Mouse (Mus musculus): ENCODE results near the gene Tcirg1. TPM values are rescaled to one million over a fixed set of nuclear protein-coding genes. Genes with fewer than 3 reads are reported as not detected.
A peak's percentile ranks its signal among the peaks of the same experiment; 100 is the strongest.

Gene Tcirg1
- total RNA-seq, 2 experiments from 2014 or later, result 25.9 to 34.5 TPM

- no peak for DNase-seq (ENCODE audit: low spot score in 2 of 2)
These were observed 53.0 kb downstream of the Tcirg1 start for GRCm38 (mm10) chr19:3853891-3854290.

- DNase-seq (ENCODE audit: low spot score in 2 of 2), result no peak
These were observed 53.8 kb downstream of the Tcirg1 start for GRCm38 (mm10) chr19:3853121-3853520.

GRCm38 (mm10) chr19:3851979-3852681, 54.8 kb downstream of the Tcirg1 start:
- DNase-seq (ENCODE audit: low spot score in 2 of 2), result peak; percentile 29 to 63

GRCm38 (mm10) chr19:3851502-3851962, 55.4 kb downstream of the Tcirg1 start, which contains the start of gene Chka:
Gene Chka, plus strand, starts transcription at chr19:3851773.
- peak; percentile 93 to 96 for DNase-seq (ENCODE audit: low spot score in 2 of 2)

- peak in 1 of 2 experiments; percentile 20 for DNase-seq (ENCODE audit: low spot score in 2 of 2)
These were observed 56.0 kb downstream of the Tcirg1 start for GRCm38 (mm10) chr19:3850847-3851469.

GRCm38 (mm10) chr19:3850076-3850475, 56.9 kb downstream of the Tcirg1 start:
- no peak for DNase-seq (ENCODE audit: low spot score in 2 of 2)

GRCm38 (mm10) chr19:3849251-3849650, 57.7 kb downstream of the Tcirg1 start:
- DNase-seq (ENCODE audit: low spot score in 2 of 2), result no peak

- DNase-seq (ENCODE audit: low spot score in 2 of 2), result no peak
These were observed 58.6 kb downstream of the Tcirg1 start for GRCm38 (mm10) chr19:3848207-3848808.

- no peak for DNase-seq (ENCODE audit: low spot score in 2 of 2)
These were observed 59.2 kb downstream of the Tcirg1 start for GRCm38 (mm10) chr19:3847711-3848110.

- DNase-seq (ENCODE audit: low spot score in 2 of 2), result no peak
These were observed 60.0 kb downstream of the Tcirg1 start for GRCm38 (mm10) chr19:3846676-3847604.

Other genes starting within 250 kb of the Tcirg1 start
- gene Lrp5, start 220.6 kb downstream of the Tcirg1 start, total RNA-seq (2021), result 10 to 100 TPM; 51.4 to 55.9 TPM
- gene 1810055G02Rik, start 198.8 kb downstream of the Tcirg1 start, total RNA-seq (2021), result 10 to 100 TPM; 29.8 to 29.9 TPM
- 10 to 100 TPM; 34.5 to 37.1 TPM for gene Kmt5b, start 139.7 kb downstream of the Tcirg1 start, total RNA-seq (2021)
- 10 to 100 TPM; 13.6 to 14.9 TPM for gene Chka, start 55.4 kb downstream of the Tcirg1 start, total RNA-seq (2021)
- gene Ndufs8, start 5.6 kb upstream of the Tcirg1 start, total RNA-seq (2021), result 100 to 1,000 TPM; 182 to 186 TPM
- 1 to 10 TPM; 6.7 to 7.1 TPM for gene Aldh3b1, start 22.7 kb upstream of the Tcirg1 start, total RNA-seq (2021)
- gene Unc93b1, start 28.1 kb upstream of the Tcirg1 start, total RNA-seq (2021), result 10 to 100 TPM; 25.8 to 26.8 TPM
- under 1 TPM; 0.08 to 0.12 TPM for gene Aldh3b3, start 51.5 kb upstream of the Tcirg1 start, total RNA-seq (2021)
- gene Aldh3b2, start 65.2 kb upstream of the Tcirg1 start, total RNA-seq (2021), result 1 to 10 TPM in 1 of 2 experiments, under 1 TPM in 1; 0.88 to 1.7 TPM
- 1 to 10 TPM; 7.0 to 7.6 TPM for gene Acy3, start 79.4 kb upstream of the Tcirg1 start, total RNA-seq (2021)
- not detected for gene Tbx10, start 85.6 kb upstream of the Tcirg1 start, total RNA-seq (2021)
- 10 to 100 TPM; 18.5 to 19.0 TPM for gene Nudt8, start 93.4 kb upstream of the Tcirg1 start, total RNA-seq (2021)
- gene Gm49405, start 93.5 kb upstream of the Tcirg1 start, total RNA-seq (2021), result under 1 TPM; 0.49 to 0.74 TPM
- gene Doc2g, start 96.2 kb upstream of the Tcirg1 start, total RNA-seq (2021), result 1 to 10 TPM; 1.1 to 2.4 TPM
- gene Ndufv1, start 105.7 kb upstream of the Tcirg1 start, total RNA-seq (2021), result 100 to 1,000 TPM; 314 to 350 TPM
- 100 to 1,000 TPM; 205 to 221 TPM for gene Gstp1, start 130.9 kb upstream of the Tcirg1 start, total RNA-seq (2021)
- 10 to 100 TPM; 40.2 to 49.5 TPM for gene Gstp2, start 138.9 kb upstream of the Tcirg1 start, total RNA-seq (2021)
- 1 to 10 TPM in 1 of 2 experiments, not detected in 1; 1.1 TPM for gene Gstp3, start 152.4 kb upstream of the Tcirg1 start, total RNA-seq (2021)
- not detected for gene Cabp2, start 174.4 kb upstream of the Tcirg1 start, total RNA-seq (2021)
- 10 to 100 TPM; 22.9 to 23.9 TPM for gene Cdk2ap2, start 190.0 kb upstream of the Tcirg1 start, total RNA-seq (2021)
- 1 to 10 TPM; 6.1 to 7.3 TPM for gene Pitpnm1, start 192.9 kb upstream of the Tcirg1 start, total RNA-seq (2021)
- 10 to 100 TPM; 49.9 to 61.1 TPM for gene Aip, start 218.7 kb upstream of the Tcirg1 start, total RNA-seq (2021)
- gene Gpr152, start 232.7 kb upstream of the Tcirg1 start, total RNA-seq (2021), result not detected
- not detected for gene Cabp4, start 236.9 kb upstream of the Tcirg1 start, total RNA-seq (2021)
- 10 to 100 TPM; 73.6 to 74.5 TPM for gene Coro1b, start 241.5 kb upstream of the Tcirg1 start, total RNA-seq (2021)
- 1 to 10 TPM; 1.9 to 2.2 TPM for gene Ptprcap, start 246.5 kb upstream of the Tcirg1 start, total RNA-seq (2021)